Mouse (Mus musculus): ENCODE data around the gene Primpol. TPM values are rescaled to one million over a fixed set of nuclear protein-coding genes. Genes with fewer than 3 reads are reported as not detected.

Primpol gene
- total and polyA plus RNA-seq, 3 experiments = 7.1 to 11.6 TPM; not detected in 1

DNA sequence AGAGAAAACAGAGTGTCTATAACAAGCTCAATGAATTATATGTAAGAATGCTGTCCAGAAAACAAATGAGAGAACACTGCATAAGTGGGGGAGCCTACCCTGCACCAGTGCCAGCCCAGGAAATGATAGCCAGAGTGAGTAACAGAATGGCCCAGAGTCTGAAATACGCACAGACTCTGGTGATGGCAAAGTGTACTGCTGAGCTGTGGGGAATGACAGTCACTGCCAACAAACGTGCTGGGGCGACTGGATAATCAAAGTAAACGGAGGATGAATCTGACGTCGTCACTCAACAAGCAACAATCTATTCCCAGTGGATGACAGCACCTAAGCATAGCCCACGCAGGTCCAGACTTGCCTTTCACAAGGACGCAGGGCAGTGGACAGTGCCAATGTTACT is 23.9 kb downstream of the Primpol start:
- Histone ChIP-seq H3K4me3 (ENCODE audit: control insufficient read depth in 1 of 2, insufficient read depth in 1 of 2, low read depth in 2 of 2, low read length in 2 of 2) (no peak overlapping the region), H3K9ac (ENCODE audit: control insufficient read depth, low read depth, low read length, poor library complexity, severe bottlenecking) (no peak overlapping the region), H3K36me3 (ENCODE audit: control insufficient read depth in 1 of 2, insufficient read depth in 2 of 2, low read length in 2 of 2) (peaks cover 0 to 77% of the 10 kb centered on the region in 2 experiments; a peak in 2 of 4 replicates), H3K79me2 (ENCODE audit: control insufficient read depth, insufficient read depth, low read length, poor library complexity) (no peaks in the 10 kb centered on the region; the same call in 1 of the 2 replicates), H3K4me1 (ENCODE audit: control insufficient read depth in 1 of 2, insufficient read depth in 2 of 2, low read length in 2 of 2) (peaks cover 26 to 62% of the 10 kb centered on the region in 2 experiments), H3K27me3 (ENCODE audit: control insufficient read depth in 1 of 2, insufficient read depth in 2 of 2, low read length in 2 of 2) (no peaks in the 10 kb centered on the region), H3K27ac (ENCODE audit: control insufficient read depth, low read depth, low read length) (peak overlapping the region; percentile 23; the same call in 1 of the 2 replicates), H3K9me3 (replicated peaks; ENCODE audit: insufficient read depth, low read length) (no peaks in the 10 kb centered on the region)
- no peak for DNase-seq (ENCODE audit: low read depth, low spot score)
- no peak for TF ChIP-seq TCF12 (IDR thresholded peaks at IDR 0.05; ENCODE audit: low read depth, low read length)
- TF ChIP-seq TBP (IDR thresholded peaks at IDR 0.05; ENCODE audit: low read depth, low read length) = no peak
- TF ChIP-seq MAX (IDR thresholded peaks at IDR 0.05; ENCODE audit: low read length) = no peak
- no peak for TF ChIP-seq ZC3H11A (IDR thresholded peaks at IDR 0.05; ENCODE audit: low read depth, low read length)
- no peak for TF ChIP-seq GATA1 (IDR thresholded peaks at IDR 0.05; ENCODE audit: low read depth, low read length)
- no peak for TF ChIP-seq POLR2AphosphoS2 (IDR thresholded peaks at IDR 0.05; ENCODE audit: low read length)

DNA sequence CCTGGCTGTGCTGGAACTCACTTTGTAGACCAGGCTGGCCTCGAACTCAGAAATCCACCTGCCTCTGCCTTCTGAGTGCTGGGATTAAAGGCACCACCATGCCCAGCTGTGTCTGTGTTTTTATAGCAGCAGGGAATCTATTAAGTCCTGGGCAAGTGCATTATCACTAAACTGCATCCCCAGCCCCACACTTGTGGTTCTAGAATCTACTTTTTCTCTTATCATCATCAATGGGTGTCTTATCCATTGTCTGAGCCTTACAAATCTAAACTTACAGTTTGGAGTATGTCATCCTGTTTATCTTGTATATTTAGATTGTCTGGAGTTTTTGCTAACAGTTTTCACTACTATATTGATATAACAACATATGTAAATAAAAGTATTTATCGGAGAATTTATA is 28.3 kb downstream of the Primpol start:
- Histone ChIP-seq H3K9ac (ENCODE audit: control insufficient read depth, low read depth, low read length, poor library complexity, severe bottlenecking) (no peak overlapping the region), H3K27me3 (ENCODE audit: control insufficient read depth in 1 of 2, insufficient read depth in 2 of 2, low read length in 2 of 2) (no peaks in the 10 kb centered on the region), H3K4me1 (ENCODE audit: control insufficient read depth in 1 of 2, insufficient read depth in 2 of 2, low read length in 2 of 2) (peaks cover 15 to 51% of the 10 kb centered on the region in 2 experiments), H3K9me3 (replicated peaks; ENCODE audit: insufficient read depth, low read length) (no peaks in the 10 kb centered on the region), H3K79me2 (ENCODE audit: control insufficient read depth, insufficient read depth, low read length, poor library complexity) (no peaks in the 10 kb centered on the region), H3K4me3 (ENCODE audit: control insufficient read depth in 1 of 2, insufficient read depth in 1 of 2, low read depth in 2 of 2, low read length in 2 of 2) (no peak overlapping the region), H3K36me3 (ENCODE audit: control insufficient read depth in 1 of 2, insufficient read depth in 2 of 2, low read length in 2 of 2) (peaks cover 0 to 68% of the 10 kb centered on the region in 2 experiments; a peak in 2 of 4 replicates), H3K27ac (ENCODE audit: control insufficient read depth, low read depth, low read length) (peak overlapping the region; percentile 100)
- peak; percentile 97 for TF ChIP-seq TCF12 (IDR thresholded peaks at IDR 0.05; ENCODE audit: low read depth, low read length)
- no peak for TF ChIP-seq MEF2A (IDR thresholded peaks at IDR 0.05; ENCODE audit: extremely low read depth, insufficient replicate concordance, low read depth, low read length, poor library complexity, severe bottlenecking)
- TF ChIP-seq TBP (IDR thresholded peaks at IDR 0.05; ENCODE audit: low read depth, low read length) = peak; percentile 55; the same call in 1 of the 2 replicates
- peak; percentile 97 for TF ChIP-seq GATA1 (IDR thresholded peaks at IDR 0.05; ENCODE audit: low read depth, low read length)
- TF ChIP-seq HCFC1 (IDR thresholded peaks at IDR 0.05; ENCODE audit: low read depth, low read length) = peak; percentile 40; the same call in 1 of the 2 replicates
- TF ChIP-seq ZKSCAN1 (IDR thresholded peaks at IDR 0.05; ENCODE audit: low read depth, low read length) = no peak
- peak; percentile 68 for TF ChIP-seq SIN3A (IDR thresholded peaks at IDR 0.05; ENCODE audit: low read length)
- no peak for TF ChIP-seq ZC3H11A (IDR thresholded peaks at IDR 0.05; ENCODE audit: low read depth, low read length)
- TF ChIP-seq ZNF384 (IDR thresholded peaks at IDR 0.05; ENCODE audit: low read depth, low read length) = 0 out of 2 replicates have a peak, but pooled peaks have one; percentile 31
- peak; percentile 70; the same call in 1 of the 2 replicates for TF ChIP-seq MAZ (IDR thresholded peaks at IDR 0.05; ENCODE audit: low read depth, low read length)
- TF ChIP-seq TAL1 (IDR thresholded peaks at IDR 0.05; ENCODE audit: low read length) = peak; percentile 69
- no peak for TF ChIP-seq USF2 (IDR thresholded peaks at IDR 0.05; ENCODE audit: borderline replicate concordance in 1 of 2, insufficient read depth in 1 of 2, low read depth in 1 of 2, low read length in 2 of 2)
- TF ChIP-seq GABPA (IDR thresholded peaks at IDR 0.05; ENCODE audit: low read depth, low read length) = no peak
- TF ChIP-seq BHLHE40 (IDR thresholded peaks at IDR 0.05; ENCODE audit: borderline replicate concordance, low read depth, low read length) = peak; percentile 63; the same call in 1 of the 2 replicates
- peak; percentile 93 for TF ChIP-seq RCOR1 (IDR thresholded peaks at IDR 0.05; ENCODE audit: low read depth, low read length)
- no peak for TF ChIP-seq E2F4 (IDR thresholded peaks at IDR 0.05; ENCODE audit: borderline replicate concordance, low read depth, low read length)
- TF ChIP-seq ETS1 (IDR thresholded peaks at IDR 0.05; ENCODE audit: low read depth, low read length) = peak; percentile 92
- no peak for TF ChIP-seq POLR2AphosphoS2 (IDR thresholded peaks at IDR 0.05; ENCODE audit: low read length)
- no peak for TF ChIP-seq CHD2 (IDR thresholded peaks at IDR 0.05; ENCODE audit: low read length)
- peak; percentile 83 for TF ChIP-seq MYB (IDR thresholded peaks at IDR 0.05; ENCODE audit: low read depth, low read length)
- no peak for TF ChIP-seq USF1 (IDR thresholded peaks at IDR 0.05; ENCODE audit: low read depth, low read length)
- TF ChIP-seq EP300 (IDR thresholded peaks at IDR 0.05; ENCODE audit: low read depth in 1 of 2, low read length in 2 of 2) = peak; percentile 96 to 97
- no peak for TF ChIP-seq KAT2A (conservative IDR thresholded peaks at IDR 0.05; ENCODE audit: low read depth, low read length)
- no peak for TF ChIP-seq MXI1 (IDR thresholded peaks at IDR 0.05; ENCODE audit: low read depth, low read length)
- peak; percentile 51; the same call in 1 of the 2 replicates for TF ChIP-seq MAFK (IDR thresholded peaks at IDR 0.05; ENCODE audit: borderline replicate concordance, low read depth, low read length)
- peak; percentile 73 for DNase-seq (ENCODE audit: low read depth, low spot score)
